Mouse (Mus musculus): Measurements from ENCODE around the gene Rpia. TPM values are rescaled to one million over a fixed set of nuclear protein-coding genes. Genes with fewer than 3 reads are reported as not detected.

Rpia gene
- polyA plus RNA-seq, 1 experiment from 2014 or later = 1.4 TPM

DNA sequence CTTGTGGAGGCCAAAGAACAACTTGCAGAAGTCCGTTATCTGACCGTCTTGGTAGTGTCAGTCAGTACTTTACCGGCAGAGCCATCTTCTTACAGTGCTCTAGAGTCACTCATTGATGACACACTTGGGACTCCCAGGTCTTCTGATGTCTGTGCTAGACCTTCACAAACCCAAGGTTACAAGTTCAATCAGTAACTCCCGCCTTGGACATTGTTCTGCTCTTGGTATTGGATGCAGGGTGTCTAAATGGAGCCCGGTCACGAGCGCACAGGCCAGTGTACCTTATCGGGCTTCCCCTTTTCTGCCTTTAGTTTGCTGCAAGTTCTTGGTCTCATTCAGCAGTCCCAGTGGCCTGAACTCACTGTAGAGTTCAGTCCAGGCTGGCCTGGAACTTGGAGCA, 612 bp upstream of the Rpia start:
- peak overlapping the region; percentile 85 for H3K27ac ChIP-seq (replicated peaks)
- H3K4me1 ChIP-seq = peaks cover 27% of the 10 kb centered on the region
- 41% methylated on average over 8 of the region's 8 CpGs for WGBS
- 0 out of 2 replicates have a peak, but pooled peaks cover 8% of the 10 kb centered on the region for H3K36me3 ChIP-seq
- H3K4me3 ChIP-seq = peak overlapping the region; percentile 75
- H3K9me3 ChIP-seq (replicated peaks) = no peaks in the 10 kb centered on the region
- DNase-seq (ENCODE audit: low spot score) = no peak
- no peaks in the 10 kb centered on the region for H3K27me3 ChIP-seq (ENCODE audit: low read depth, poor library complexity, severe bottlenecking)

DNA sequence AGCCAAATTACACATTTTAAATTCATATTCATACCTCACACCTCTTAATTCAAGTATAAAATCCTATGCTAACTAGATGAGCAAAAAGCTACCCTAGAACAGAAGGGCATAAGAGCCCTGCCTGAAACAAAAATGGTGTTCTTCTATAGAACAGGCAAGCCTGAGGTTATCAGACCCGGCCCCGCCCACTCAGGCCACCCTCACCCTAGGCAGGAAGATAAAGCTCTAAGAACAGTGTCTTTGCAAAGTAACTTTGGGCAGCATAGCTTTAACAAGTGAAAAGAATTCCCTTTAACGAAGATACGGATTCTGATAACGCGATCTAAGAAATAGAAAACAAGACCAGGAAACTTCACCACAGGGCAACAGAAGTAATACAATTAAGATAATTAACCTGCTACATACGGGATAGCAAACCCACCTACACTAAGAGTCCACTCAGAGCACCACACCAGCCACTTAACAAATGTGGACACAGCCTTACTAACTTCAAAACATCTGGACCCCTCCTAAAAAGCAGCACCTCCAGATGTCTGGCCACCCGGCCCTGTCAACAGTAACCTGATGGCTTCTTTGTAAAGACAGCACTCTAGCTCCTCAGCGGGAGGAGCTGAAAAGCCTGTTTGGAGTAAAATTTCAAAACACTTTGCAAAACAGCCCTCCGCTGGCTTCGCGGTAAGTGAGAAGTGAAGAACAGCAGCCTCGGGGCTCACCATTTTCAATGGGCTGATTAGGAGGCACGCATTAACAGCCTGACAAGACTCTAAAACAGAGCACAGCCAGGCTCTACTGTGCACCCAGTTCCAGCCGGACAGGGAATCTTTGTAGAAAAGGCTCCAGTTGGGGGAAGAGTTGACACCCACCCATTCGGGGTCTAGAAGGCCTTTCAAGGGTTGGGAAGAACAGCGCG, 925 bp downstream of the Rpia start:
- Histone ChIP-seq H3K27ac (replicated peaks) (peak overlapping the region; percentile 85), H3K4me1 (peaks cover 34% of the 10 kb centered on the region), H3K9me3 (replicated peaks) (no peaks in the 10 kb centered on the region), H3K36me3 (0 out of 2 replicates have a peak, but pooled peaks cover 8% of the 10 kb centered on the region), H3K4me3 (peak overlapping the region; percentile 75), H3K27me3 (ENCODE audit: low read depth, poor library complexity, severe bottlenecking) (no peaks in the 10 kb centered on the region)
- WGBS = 11% methylated on average over 18 of the region's 18 CpGs
- DNase-seq (ENCODE audit: low spot score) = no peak

DNA sequence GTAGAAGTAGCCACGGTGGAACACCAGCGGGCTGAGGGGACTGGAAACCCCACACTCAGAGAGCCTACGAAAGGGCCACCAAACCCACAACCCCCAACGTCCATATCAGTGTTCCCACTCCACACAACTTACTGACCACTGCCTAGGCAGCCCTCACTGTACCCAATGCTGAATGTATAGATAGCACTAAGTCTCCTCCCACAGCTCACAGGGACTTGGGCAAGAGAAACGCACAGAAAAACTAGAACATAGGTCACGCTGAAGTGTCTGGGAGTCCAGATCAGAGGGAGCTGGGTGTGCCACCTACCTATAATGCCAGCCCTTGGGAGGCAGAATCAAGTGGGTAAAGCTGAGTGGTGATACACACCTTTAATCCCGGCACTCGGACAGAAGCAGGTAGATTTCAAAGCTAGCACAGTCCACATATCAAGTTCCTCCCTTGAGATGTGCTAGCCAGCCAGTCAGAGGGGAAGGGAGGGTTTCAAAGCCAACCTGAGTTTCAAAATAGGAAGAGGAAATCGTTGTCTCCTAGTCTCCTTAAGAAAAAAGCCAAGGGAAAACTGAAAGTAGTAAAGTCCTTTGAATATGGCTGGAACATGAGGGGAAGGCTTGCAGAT, 1.9 kb downstream of the Rpia start:
- H3K27ac ChIP-seq (replicated peaks) = no peak overlapping the region
- peak overlapping the region; percentile 75; the same call in 1 of the 2 replicates for H3K4me3 ChIP-seq
- H3K4me1 ChIP-seq = peaks cover 40% of the 10 kb centered on the region
- H3K9me3 ChIP-seq (replicated peaks) = no peaks in the 10 kb centered on the region
- H3K27me3 ChIP-seq (ENCODE audit: low read depth, poor library complexity, severe bottlenecking) = no peaks in the 10 kb centered on the region
- H3K36me3 ChIP-seq = peaks cover 10% of the 10 kb centered on the region; the same call in 1 of the 2 replicates
- no peak for DNase-seq (ENCODE audit: low spot score)
- 87% methylated on average over 9 of the region's 9 CpGs for WGBS

DNA sequence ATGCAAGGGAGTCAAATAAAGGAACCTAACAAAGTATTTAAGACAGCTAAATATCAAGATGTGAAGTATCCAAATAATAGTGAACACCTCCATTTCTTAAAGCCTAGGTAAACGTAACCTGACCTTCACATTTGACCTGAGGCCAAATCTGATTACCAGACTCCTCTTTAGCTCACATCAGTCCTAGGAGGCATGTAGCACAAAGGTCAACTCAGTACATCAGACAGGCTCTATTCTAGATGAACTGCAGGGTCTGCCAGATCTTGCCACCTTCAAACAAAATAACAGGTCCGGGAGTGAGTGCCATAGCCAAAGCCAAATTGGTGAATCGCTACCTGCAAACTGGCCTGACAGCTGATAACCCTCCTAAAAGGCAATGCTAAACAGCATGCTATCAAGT, 2.9 kb downstream of the Rpia start:
- Histone ChIP-seq H3K36me3 (peaks cover 19% of the 10 kb centered on the region), H3K4me3 (no peak overlapping the region), H3K4me1 (peaks cover 40% of the 10 kb centered on the region), H3K27ac (replicated peaks) (no peak overlapping the region), H3K27me3 (ENCODE audit: low read depth, poor library complexity, severe bottlenecking) (no peaks in the 10 kb centered on the region), H3K9me3 (replicated peaks) (no peaks in the 10 kb centered on the region)
- WGBS = 97% methylated on average over 3 of the region's 3 CpGs
- no peak for DNase-seq (ENCODE audit: low spot score)

DNA sequence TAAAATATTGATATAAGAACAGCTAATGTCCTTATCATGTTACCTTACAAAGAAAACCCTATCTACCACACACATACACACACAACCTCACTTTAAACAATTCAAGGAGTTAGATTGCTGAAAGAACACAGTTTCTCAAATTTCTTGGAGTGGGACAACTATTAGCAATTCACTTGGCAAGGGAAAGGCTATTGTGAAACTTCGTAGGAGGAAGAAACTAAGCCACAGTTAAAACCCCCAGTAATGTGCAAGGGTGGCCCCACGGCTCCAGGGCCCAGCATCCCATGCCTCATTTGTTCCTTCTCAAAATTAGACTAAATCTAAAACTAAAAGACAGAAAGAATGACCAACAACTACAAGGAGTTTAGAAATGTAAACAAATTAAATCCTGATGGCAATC, 4.5 kb downstream of the Rpia start:
- Histone ChIP-seq H3K4me1 (peaks cover 34% of the 10 kb centered on the region), H3K27me3 (ENCODE audit: low read depth, poor library complexity, severe bottlenecking) (no peaks in the 10 kb centered on the region), H3K9me3 (replicated peaks) (no peaks in the 10 kb centered on the region), H3K27ac (replicated peaks) (no peak overlapping the region), H3K36me3 (peaks cover 26% of the 10 kb centered on the region), H3K4me3 (no peak overlapping the region)
- DNase-seq (ENCODE audit: low spot score) = no peak
- WGBS = 84% methylated on average over 2 of the region's 2 CpGs

DNA sequence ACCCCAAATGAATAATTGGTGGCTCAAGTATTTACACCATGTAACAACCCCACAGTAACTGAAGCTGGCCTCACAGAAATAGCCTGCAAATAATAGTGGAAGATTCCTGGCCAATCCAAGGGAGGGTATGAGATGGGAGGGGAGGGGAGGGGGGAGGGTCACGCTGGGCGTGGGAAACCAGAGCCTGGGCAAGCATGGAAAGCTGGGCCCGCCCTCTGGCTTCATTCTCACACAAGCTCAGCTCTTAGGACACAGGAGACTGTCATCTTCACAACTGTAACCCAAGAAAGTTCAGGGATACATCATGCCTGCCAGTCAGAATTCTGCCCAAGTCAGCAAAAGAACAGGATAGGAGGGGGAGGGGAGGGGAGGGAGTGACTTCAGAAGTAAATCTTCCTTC, 6.2 kb downstream of the Rpia start:
- H3K27me3 ChIP-seq (ENCODE audit: low read depth, poor library complexity, severe bottlenecking) = no peaks in the 10 kb centered on the region
- no peak overlapping the region for H3K4me3 ChIP-seq
- H3K27ac ChIP-seq (replicated peaks) = 0 out of 2 replicates have a peak overlapping the region, but pooled peaks have one; percentile 2
- peaks cover 23% of the 10 kb centered on the region for H3K4me1 ChIP-seq
- no peaks in the 10 kb centered on the region for H3K9me3 ChIP-seq (replicated peaks)
- peaks cover 30% of the 10 kb centered on the region for H3K36me3 ChIP-seq
- 52% methylated on average over 3 of the region's 3 CpGs for WGBS
- no peak for DNase-seq (ENCODE audit: low spot score)

DNA sequence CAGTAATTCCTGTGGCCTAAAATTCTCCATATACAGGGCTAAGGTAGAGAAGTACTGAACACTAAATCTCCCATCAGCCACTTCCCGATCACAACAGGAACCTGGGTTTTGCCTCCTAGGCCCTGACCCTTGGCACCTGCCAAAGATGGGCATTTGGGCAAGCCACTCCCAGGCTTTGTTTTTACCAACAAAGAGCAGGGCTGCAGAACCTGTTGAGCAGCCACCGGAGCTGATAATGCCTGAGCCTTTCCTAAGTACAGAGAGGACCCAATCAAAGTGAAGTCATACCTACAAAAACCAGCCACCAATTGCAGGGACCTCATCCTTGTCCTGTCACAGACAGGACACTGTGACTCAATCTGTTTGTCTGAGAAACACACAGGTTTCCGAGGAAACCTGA, 7.2 kb downstream of the Rpia start:
- H3K4me1 ChIP-seq = peaks cover 13% of the 10 kb centered on the region
- H3K4me3 ChIP-seq = no peak overlapping the region
- H3K36me3 ChIP-seq = peaks cover 30% of the 10 kb centered on the region
- WGBS = 89% methylated on average over 3 of the region's 3 CpGs
- no peak for DNase-seq (ENCODE audit: low spot score)
- H3K9me3 ChIP-seq (replicated peaks) = no peaks in the 10 kb centered on the region
- no peaks in the 10 kb centered on the region for H3K27me3 ChIP-seq (ENCODE audit: low read depth, poor library complexity, severe bottlenecking)
- H3K27ac ChIP-seq (replicated peaks) = no peak overlapping the region; the same call in 1 of the 2 replicates

DNA sequence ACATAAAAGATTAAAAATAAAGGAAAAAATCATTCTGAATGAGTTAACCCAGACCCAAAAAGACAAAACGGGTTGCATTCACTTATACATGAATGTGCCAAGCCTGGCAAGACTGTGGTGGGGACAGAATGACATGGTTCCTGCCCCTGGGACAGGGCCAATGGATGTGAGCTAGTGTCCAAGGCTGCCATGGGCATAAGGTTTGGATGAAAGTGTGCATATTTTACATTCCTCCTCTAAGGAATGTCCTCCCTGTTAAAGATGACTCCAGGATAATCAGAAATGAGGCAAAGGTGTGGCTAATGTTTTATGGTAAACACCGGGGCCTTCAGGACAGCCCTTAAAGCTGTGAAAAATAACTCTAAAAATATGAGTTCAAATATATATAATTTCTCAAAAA, 10.7 kb downstream of the Rpia start:
- no peak for DNase-seq (ENCODE audit: low spot score)
- no peak overlapping the region for H3K27ac ChIP-seq (replicated peaks)
- WGBS = 93% methylated on average over 2 of the region's 2 CpGs

DNA sequence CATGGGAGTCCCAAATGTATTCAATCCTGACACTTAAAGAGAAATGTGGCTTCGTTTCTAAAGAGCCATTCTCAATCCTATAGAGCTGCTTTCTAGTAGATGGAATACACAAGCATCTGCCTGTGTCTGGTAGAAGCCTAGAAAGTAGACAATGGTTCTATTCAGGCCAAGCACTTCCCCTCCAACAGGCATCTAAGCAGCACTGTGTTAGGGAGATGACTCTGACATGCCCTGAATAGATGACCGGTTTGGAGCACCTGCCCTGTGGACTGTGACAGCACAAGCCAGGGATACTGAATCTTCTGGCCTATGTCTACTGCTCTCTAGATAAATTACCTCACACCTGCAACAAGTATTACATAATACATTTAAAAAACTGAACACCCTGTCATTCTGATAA, 17.7 kb downstream of the Rpia start:
- Histone ChIP-seq H3K4me1 (no peaks in the 10 kb centered on the region), H3K36me3 (peaks cover 58% of the 10 kb centered on the region), H3K27ac (replicated peaks) (no peak overlapping the region), H3K9me3 (replicated peaks) (no peaks in the 10 kb centered on the region), H3K4me3 (no peak overlapping the region), H3K27me3 (ENCODE audit: low read depth, poor library complexity, severe bottlenecking) (no peaks in the 10 kb centered on the region)
- WGBS = 86% methylated on average over 2 of the region's 2 CpGs
- DNase-seq (ENCODE audit: low spot score) = no peak

More for the DNA sequence above, 10.7 kb downstream of the Rpia start:
- H3K27me3 ChIP-seq (ENCODE audit: low read depth, poor library complexity, severe bottlenecking) = no peaks in the 10 kb centered on the region
- peaks cover 22% of the 10 kb centered on the region for H3K36me3 ChIP-seq
- H3K4me3 ChIP-seq = no peak overlapping the region
- peaks cover 8% of the 10 kb centered on the region for H3K4me1 ChIP-seq
- H3K9me3 ChIP-seq (replicated peaks) = no peaks in the 10 kb centered on the region

DNA sequence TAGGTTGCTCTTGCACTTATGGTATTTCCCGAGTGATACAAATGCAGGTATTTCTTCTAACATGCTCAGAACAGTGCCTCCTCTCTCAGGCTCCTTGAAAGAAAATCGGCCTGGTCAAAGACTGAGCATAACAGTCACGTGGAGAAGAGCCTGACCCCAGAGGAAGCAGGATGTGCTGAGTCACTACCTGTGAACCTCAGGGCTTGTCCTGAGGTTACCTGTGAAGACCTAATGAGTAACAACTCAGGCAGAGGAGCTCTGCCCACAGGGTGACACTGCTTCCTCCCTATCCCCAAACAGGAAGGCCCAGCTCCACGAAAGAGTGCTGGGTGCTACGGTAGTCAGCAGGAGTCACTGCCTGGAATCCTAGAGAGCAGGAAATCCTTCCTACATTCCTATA, 18.3 kb downstream of the Rpia start:
- Histone ChIP-seq H3K27ac (replicated peaks) (no peak overlapping the region), H3K4me1 (no peaks in the 10 kb centered on the region), H3K36me3 (peaks cover 61% of the 10 kb centered on the region), H3K27me3 (ENCODE audit: low read depth, poor library complexity, severe bottlenecking) (no peaks in the 10 kb centered on the region), H3K4me3 (no peak overlapping the region), H3K9me3 (replicated peaks) (no peaks in the 10 kb centered on the region)
- DNase-seq (ENCODE audit: low spot score) = no peak
- WGBS = 91% methylated on average over 5 of the region's 5 CpGs

DNA sequence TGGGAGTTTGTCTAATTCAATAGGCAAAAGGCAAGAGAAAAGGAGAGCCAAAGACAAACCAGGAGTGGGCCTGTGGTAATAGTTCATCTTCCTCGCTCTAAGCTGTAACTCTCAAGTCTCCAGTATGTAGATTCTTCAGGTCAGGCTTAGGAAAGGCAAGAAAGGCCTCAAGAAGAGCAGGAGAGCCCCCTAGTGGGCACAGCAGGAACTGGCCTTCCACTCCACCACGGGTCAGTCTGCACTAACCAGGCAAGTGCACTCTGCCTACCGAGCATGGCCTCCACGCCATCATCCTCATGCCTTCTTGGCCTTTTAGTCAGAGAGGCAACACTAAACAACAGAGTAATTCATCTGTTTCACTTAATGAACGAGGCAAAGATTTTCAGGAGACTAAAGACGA, 23.3 kb downstream of the Rpia start:
- Histone ChIP-seq H3K27ac (replicated peaks) (no peak overlapping the region), H3K4me3 (no peak overlapping the region), H3K9me3 (replicated peaks) (no peaks in the 10 kb centered on the region), H3K4me1 (no peaks in the 10 kb centered on the region), H3K36me3 (peaks cover 68% of the 10 kb centered on the region), H3K27me3 (ENCODE audit: low read depth, poor library complexity, severe bottlenecking) (no peaks in the 10 kb centered on the region)
- 45% methylated on average over 6 of the region's 6 CpGs for WGBS
- DNase-seq (ENCODE audit: low spot score) = peak; percentile 81

DNA sequence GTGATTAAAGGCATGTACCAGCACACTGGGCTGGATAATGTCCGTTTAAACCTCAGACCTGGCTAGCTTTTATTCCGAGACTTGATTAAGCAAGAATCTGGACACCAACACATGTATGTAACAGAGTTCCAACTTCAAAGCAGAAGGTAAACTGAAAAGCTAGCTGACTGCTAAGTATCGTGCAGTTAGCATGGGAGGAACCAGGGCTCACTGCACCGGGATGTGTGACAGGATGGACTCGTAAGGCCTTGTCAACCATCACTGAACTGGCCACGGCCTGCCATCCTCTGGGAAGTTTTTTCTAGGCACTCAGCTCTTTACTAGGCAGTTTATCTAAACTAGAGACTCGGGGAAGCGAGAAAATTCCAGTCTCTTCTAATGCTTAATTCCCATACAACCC, 27.0 kb downstream of the Rpia start:
- Histone ChIP-seq H3K27ac (replicated peaks) (no peak overlapping the region), H3K4me1 (no peaks in the 10 kb centered on the region), H3K4me3 (no peak overlapping the region), H3K36me3 (peaks cover 31% of the 10 kb centered on the region), H3K27me3 (ENCODE audit: low read depth, poor library complexity, severe bottlenecking) (no peaks in the 10 kb centered on the region), H3K9me3 (replicated peaks) (no peaks in the 10 kb centered on the region)
- DNase-seq (ENCODE audit: low spot score) = no peak
- WGBS = 89% methylated on average over 8 of the region's 8 CpGs

DNA sequence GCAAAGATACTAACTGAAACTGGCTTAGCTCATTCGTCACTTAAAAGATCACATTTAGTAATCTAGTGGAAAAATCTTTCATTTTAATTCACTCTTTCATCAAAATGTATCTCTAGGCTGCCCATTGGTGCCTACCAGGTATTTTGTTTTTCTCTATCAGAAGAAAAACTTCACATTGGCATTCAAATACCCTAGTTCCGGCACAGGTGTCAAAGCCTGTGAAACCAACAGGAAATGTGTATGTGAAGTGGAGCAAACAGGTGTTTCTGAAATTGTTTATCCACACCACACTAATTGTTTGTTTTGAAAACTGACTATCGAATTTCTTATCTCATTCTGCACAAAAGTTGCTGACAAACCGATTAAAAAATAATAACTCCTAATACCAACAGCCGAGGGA, 27.5 kb downstream of the Rpia start:
- WGBS = 89% methylated on average over 5 of the region's 5 CpGs
- DNase-seq (ENCODE audit: low spot score) = no peak
- no peaks in the 10 kb centered on the region for H3K27me3 ChIP-seq (ENCODE audit: low read depth, poor library complexity, severe bottlenecking)
- H3K27ac ChIP-seq (replicated peaks) = no peak overlapping the region
- H3K36me3 ChIP-seq = peaks cover 26% of the 10 kb centered on the region
- H3K9me3 ChIP-seq (replicated peaks) = 0 out of 2 replicates have a peak, but pooled peaks cover 2% of the 10 kb centered on the region
- no peaks in the 10 kb centered on the region for H3K4me1 ChIP-seq
- H3K4me3 ChIP-seq = no peak overlapping the region

Data from midbrain, embryonic 10.5 days (tissue).